12 mouse cellular contexts compared by ENCODE assay signal in the genomic region with DNA sequence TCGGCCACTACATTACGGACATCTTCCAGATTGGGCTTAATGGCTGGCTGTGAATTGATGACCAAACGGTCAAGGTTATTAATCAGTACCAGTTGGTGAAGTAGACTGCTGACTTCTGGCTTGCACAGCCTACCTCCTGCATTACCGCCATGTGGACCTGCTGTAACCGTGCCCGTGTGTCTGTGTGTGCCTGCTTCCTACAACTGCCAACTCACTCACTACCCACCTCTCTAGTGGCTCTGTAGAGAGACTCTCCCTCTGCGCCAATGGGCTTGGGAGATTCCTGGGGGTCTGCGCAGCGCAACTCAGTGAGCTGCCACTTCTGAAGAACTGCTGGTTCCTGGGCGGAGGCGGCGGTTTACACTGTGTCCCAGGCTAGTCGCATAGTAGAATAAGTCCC.
"Had no signal": no experiment of that assay in that cellular context is flagged by ENCODE, and none has a peak within 500 bp of the region (broad histone marks: within the 10 kb centered on the region; RNA-seq: fewer than 3 reads in every experiment).

No protein-coding gene starts in this region.

- H3K9me3 ChIP-seq: liver, embryonic 13.5 days had no signal

- H3K4me1 ChIP-seq: liver, embryonic 13.5 days had no signal

- H3K27ac ChIP-seq: kidney, postnatal 0 days; layer of hippocampus, adult 2 months; left cerebral cortex, adult 2 months; liver, embryonic 13.5 days had no signal

- H3K4me2 ChIP-seq: liver, embryonic 13.5 days; midbrain, embryonic 11.5 days had no signal

- DNase-seq: kidney, postnatal 25 days; layer of hippocampus, postnatal 36 days; liver, embryonic 13.5 days; lung, adult 2 months; lung, postnatal 14 days; lung, postnatal 4 days; midbrain, embryonic 14.5 days; thymus, postnatal 25 days had no signal

- H3K4me3 ChIP-seq: left cerebral cortex, adult 2 months; liver, embryonic 13.5 days had no signal

- H3K27me3 ChIP-seq: liver, embryonic 13.5 days had no signal

- H3K36me3 ChIP-seq: liver, embryonic 13.5 days had no signal

- H3K9ac ChIP-seq: liver, embryonic 13.5 days had no signal
